13 mouse cellular contexts compared by ENCODE assay signal in the genomic region with DNA sequence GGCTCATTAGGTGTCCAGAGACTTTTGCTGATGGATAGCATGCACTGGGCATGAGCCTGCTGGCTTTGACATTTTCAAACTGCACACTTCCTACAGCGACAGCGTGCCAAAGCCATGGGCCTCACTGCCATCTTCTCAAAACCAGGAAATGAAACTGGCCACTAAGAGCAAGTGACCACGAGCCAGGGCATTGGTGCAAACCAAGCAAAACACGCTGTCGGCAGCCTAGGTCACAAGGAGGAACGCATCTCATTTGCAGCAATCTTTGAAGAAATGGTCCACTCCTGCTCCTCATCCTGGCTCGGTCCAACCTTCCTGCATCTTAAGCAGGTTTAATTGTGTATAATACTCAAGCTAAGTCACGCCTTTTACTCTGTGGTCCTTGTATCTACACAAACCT. TPM values are rescaled to one million over a fixed set of nuclear protein-coding genes. Genes with fewer than 3 reads are reported as not detected.
DNase-seq lines count a peak whose midpoint lies in the region; ATAC-seq and TF ChIP-seq lines count a peak whose summit lies in the region.
"Had no signal": no experiment of that assay in that cellular context is flagged by ENCODE, and none has a peak within 500 bp of the region (broad histone marks: within the 10 kb centered on the region; RNA-seq: fewer than 3 reads in every experiment).

No protein-coding gene starts in this region.

- no peak for TF ChIP-seq CTCF in liver, adult 2 months (IDR thresholded peaks at IDR 0.05; ENCODE audit: low read depth, low read length)
- no peak for TF ChIP-seq CTCF in CH12.LX (conservative IDR thresholded peaks at IDR 0.05 in 1 of 2, IDR thresholded peaks at IDR 0.05 in 1 of 2; ENCODE audit: low read depth in 2 of 2, low read length in 2 of 2)

- no peaks in the 10 kb centered on the region for H3K36me3 ChIP-seq in liver, adult 2 months (ENCODE audit: control insufficient read depth, insufficient read depth, low read length)
- H3K36me3 ChIP-seq in CH12.LX (replicated peaks in 1 of 2; ENCODE audit: control insufficient read depth in 1 of 2, insufficient read depth in 1 of 2, low read length in 1 of 2), result peaks cover 0 to 25% of the 10 kb centered on the region in 2 experiments
- H3K36me3 ChIP-seq: neural tube, embryonic 15.5 days had no signal

- no peaks in the 10 kb centered on the region for H3K9me3 ChIP-seq in CH12.LX (replicated peaks; ENCODE audit: low read length)
- H3K9me3 ChIP-seq: limb, embryonic 12.5 days; neural tube, embryonic 15.5 days had no signal

- H3K4me1 ChIP-seq in liver, adult 2 months (ENCODE audit: control insufficient read depth, insufficient read depth, low read length), result no peaks in the 10 kb centered on the region
- peaks cover 48 to 100% of the 10 kb centered on the region in 2 experiments for H3K4me1 ChIP-seq in CH12.LX (ENCODE audit: control insufficient read depth in 1 of 2, insufficient read depth in 2 of 2)
- H3K4me1 ChIP-seq: neural tube, embryonic 15.5 days had no signal

- in situ Hi-C loops in CH12.LX (cut with MboI; ENCODE audit: low pct_ligation_motif_present, low pct_unique_long_range_greater_than_20kb, low sequenced_read_pairs), result no loop called here

- peak; percentile 32 for DNase-seq in liver, adult 2 months (ENCODE audit: extremely low read depth, low read depth, low spot score)
- no peak for DNase-seq in liver
- peak; percentile 77 for DNase-seq in CH12.LX (ENCODE audit: extremely low read depth)
- DNase-seq in urinary bladder, postnatal 25 days (ENCODE audit: low spot score), result no peak
- DNase-seq in gastrocnemius, postnatal 4 days (ENCODE audit: low spot score in 2 of 2), result no peak
- DNase-seq in heart, adult 8-10 months (ENCODE audit: low spot score), result no peak
- DNase-seq: cerebellum, postnatal 10 days had no signal

- no peak overlapping the region for H3K4me3 ChIP-seq in liver, adult 2 months (ENCODE audit: insufficient read depth, low read depth, low read length)
- no peak overlapping the region for H3K4me3 ChIP-seq in CH12.LX (replicated peaks in 1 of 3; ENCODE audit: low read depth in 2 of 3, low read length in 2 of 3, poor library complexity in 1 of 3)
- H3K4me3 ChIP-seq: limb, embryonic 12.5 days; neural tube, embryonic 15.5 days had no signal

- no peak overlapping the region for H3K9ac ChIP-seq in liver, adult 2 months (ENCODE audit: low read depth, low read length)
- H3K9ac ChIP-seq in CH12.LX (ENCODE audit: insufficient read depth, low read depth), result peak overlapping the region; percentile 63
- H3K9ac ChIP-seq: limb, embryonic 12.5 days; neural tube, embryonic 15.5 days had no signal

- peak; percentile 82 for TF ChIP-seq EP300 in CH12.LX (IDR thresholded peaks at IDR 0.05; ENCODE audit: low read length)

- WGBS in liver, adult 2 months, result 82% methylated on average over 8 of the region's 8 CpGs

- dilution Hi-C loops in CH12.LX (cut with MboI; ENCODE audit: extremely low pct_ligation_motif_present, extremely low pct_unique_long_range_greater_than_20kb, low sequenced_read_pairs), result no loop called here

- no peak for TF ChIP-seq POLR2A in liver, adult 2 months (IDR thresholded peaks at IDR 0.05; ENCODE audit: extremely low read depth, insufficient read depth, low read length)
- TF ChIP-seq POLR2A in CH12.LX (IDR thresholded peaks at IDR 0.05; ENCODE audit: low read depth, low read length), result peak; percentile 45; the same call in 1 of the 2 replicates

- H3K79me2 ChIP-seq in liver, adult 2 months (ENCODE audit: control insufficient read depth, insufficient read depth, low read length), result peaks cover 5% of the 10 kb centered on the region; the same call in 1 of the 2 replicates
- H3K79me2 ChIP-seq in CH12.LX (replicated peaks; ENCODE audit: control insufficient read depth, extremely low read depth, insufficient read depth, poor library complexity, severe bottlenecking), result peaks cover 67% of the 10 kb centered on the region

- ATAC-seq in granulocyte monocyte progenitor cell, adult 5-6 weeks (replicated peaks; ENCODE audit: poor library complexity, severe bottlenecking), result peak; percentile 81
- peak; percentile 90 for ATAC-seq in monocyte, adult 5-6 weeks (replicated peaks; ENCODE audit: insufficient number of reproducible peaks, low FRiP score, low TSS enrichment, poor library complexity, severe bottlenecking)

- no peaks in the 10 kb centered on the region for H3K27me3 ChIP-seq in liver, adult 2 months (ENCODE audit: control insufficient read depth, insufficient read depth, low read length)
- no peaks in the 10 kb centered on the region for H3K27me3 ChIP-seq in CH12.LX (replicated peaks)
- H3K27me3 ChIP-seq: limb, embryonic 12.5 days; neural tube, embryonic 15.5 days had no signal

- TF ChIP-seq RAD21 in CH12.LX (IDR thresholded peaks at IDR 0.05; ENCODE audit: low read depth, low read length), result no peak

- no peak overlapping the region for H3K27ac ChIP-seq in liver, adult 2 months (replicated peaks; ENCODE audit: insufficient read depth, low read depth, low read length)
- peak overlapping the region; percentile 95 for H3K27ac ChIP-seq in CH12.LX (ENCODE audit: insufficient read depth, low read depth)
- H3K27ac ChIP-seq: limb, embryonic 12.5 days; neural tube, embryonic 15.5 days had no signal

- peak overlapping the region; percentile 90 for H3K4me2 ChIP-seq in CH12.LX (ENCODE audit: insufficient read depth, low read depth, poor library complexity, severe bottlenecking)
- H3K4me2 ChIP-seq: heart, embryonic 11.5 days; limb, embryonic 12.5 days; midbrain, embryonic 11.5 days; neural tube, embryonic 15.5 days had no signal

TF ChIP-seq in CH12.LX, 34 proteins besides CTCF, POLR2A, EP300 and RAD21 (continues in another document):
- TF ChIP-seq KAT2A (IDR thresholded peaks at IDR 0.05; ENCODE audit: insufficient replicate concordance, low read length) (no peak), BHLHE40 (IDR thresholded peaks at IDR 0.05; ENCODE audit: low read depth, low read length) (peak; percentile 92), NELFE (IDR thresholded peaks at IDR 0.05; ENCODE audit: low read depth, low read length) (peak; percentile 61; the same call in 1 of the 2 replicates), POLR2AphosphoS2 (IDR thresholded peaks at IDR 0.05; ENCODE audit: low read depth, low read length) (no peak), TBP (conservative IDR thresholded peaks at IDR 0.05; ENCODE audit: low read depth, low read length) (0 out of 2 replicates have a peak, but pooled peaks have one; percentile 21), E2F4 (IDR thresholded peaks at IDR 0.05; ENCODE audit: insufficient replicate concordance, low read depth, low read length) (no peak), ZC3H11A (IDR thresholded peaks at IDR 0.05; ENCODE audit: low read depth, low read length) (no peak), MAZ (IDR thresholded peaks at IDR 0.05; ENCODE audit: low read depth, low read length) (no peak), USF2 (conservative IDR thresholded peaks at IDR 0.05; ENCODE audit: low read depth, low read length) (no peak), TCF12 (IDR thresholded peaks at IDR 0.05; ENCODE audit: low read depth, low read length) (peak; percentile 79), SMC3 (IDR thresholded peaks at IDR 0.05; ENCODE audit: low read depth, low read length) (no peak), USF1 (IDR thresholded peaks at IDR 0.05; ENCODE audit: low read depth, low read length) (no peak), ELF1 (IDR thresholded peaks at IDR 0.05; ENCODE audit: low read depth, low read length) (peak; percentile 80), JUN (IDR thresholded peaks at IDR 0.05; ENCODE audit: insufficient read depth, low read depth, low read length) (no peak), UBTF (IDR thresholded peaks at IDR 0.05; ENCODE audit: low read depth, low read length) (no peak), PAX5 (IDR thresholded peaks at IDR 0.05; ENCODE audit: low read length) (no peak), MYC (IDR thresholded peaks at IDR 0.05; ENCODE audit: low read depth, low read length) (peak; percentile 94), RCOR1 (conservative IDR thresholded peaks at IDR 0.05; ENCODE audit: low read depth, low read length) (no peak), ZMIZ1 (IDR thresholded peaks at IDR 0.05; ENCODE audit: low read depth, low read length) (peak; percentile 17; the same call in 1 of the 2 replicates), IRF4 (IDR thresholded peaks at IDR 0.05; ENCODE audit: low read depth, low read length) (peak; percentile 90), MXI1 (IDR thresholded peaks at IDR 0.05; ENCODE audit: low read depth, low read length) (peak; percentile 72), CHD1 (IDR thresholded peaks at IDR 0.05; ENCODE audit: low read depth, low read length) (no peak), GABPA (IDR thresholded peaks at IDR 0.05; ENCODE audit: insufficient replicate concordance, low read depth, low read length) (no peak), JUND (conservative IDR thresholded peaks at IDR 0.05; ENCODE audit: low read depth, low read length) (no peak), ZNF384 (IDR thresholded peaks at IDR 0.05; ENCODE audit: low read depth, low read length) (no peak), MEF2A (IDR thresholded peaks at IDR 0.05; ENCODE audit: borderline replicate concordance, low read depth, low read length) (peak; percentile 69; the same call in 1 of the 2 replicates), NRF1 (IDR thresholded peaks at IDR 0.05; ENCODE audit: low read depth, low read length) (no peak), MAFK (IDR thresholded peaks at IDR 0.05; ENCODE audit: insufficient replicate concordance, low read length) (0 out of 2 replicates have a peak, but pooled peaks have one; percentile 14), SIN3A (IDR thresholded peaks at IDR 0.05; ENCODE audit: low read length) (peak; percentile 79; the same call in 1 of the 2 replicates), MAX (IDR thresholded peaks at IDR 0.05; ENCODE audit: low read length) (peak; percentile 90), ZKSCAN1 (IDR thresholded peaks at IDR 0.05; ENCODE audit: borderline replicate concordance, low read depth, low read length) (no peak), CHD2 (IDR thresholded peaks at IDR 0.05; ENCODE audit: low read length) (no peak), ETS1 (conservative IDR thresholded peaks at IDR 0.05; ENCODE audit: low read depth, low read length) (peak; percentile 69)

RNA-seq across cellular contexts. Expression of a gene that starts 41.8 kb away (rescaled TPM):
- total RNA-seq in liver, adult 2 months (2014; rRNA removed), result 3.0 and 4.2 TPM in 2 replicates
- polyA plus RNA-seq in liver, adult 2 months (2012; rRNA removed), result 1.1 and 1.6 TPM in 2 replicates
- 20.8 and 23.3 TPM in 2 replicates for total RNA-seq in CH12.LX (2012; rRNA removed)
- total RNA-seq in CH12.LX (2014; rRNA removed), result 29.3 TPM in 2 replicates
- 20.3 and 20.6 TPM in 2 replicates for polyA plus RNA-seq in CH12.LX (2012; ENCODE audit: insufficient read length, low read depth)
- total RNA-seq in granulocyte monocyte progenitor cell, adult 5-6 weeks (2014; fragmentation: Nextera tagmentation), result 63.4 and 68.3 TPM in 2 replicates
- 106 and 109 TPM in 2 replicates for total RNA-seq in granulocyte monocyte progenitor cell, adult 5-6 weeks (2017)
- total RNA-seq in monocyte, adult 5-6 weeks (2017), result 94.4 to 137 TPM (median 98.0 TPM) in 3 replicates
- 10 to 100 TPM; 22.3 to 27.9 TPM for total RNA-seq in gastrocnemius, postnatal 4 days (2021)
- total RNA-seq in heart, adult 8-10 months (2022), result 10 to 100 TPM; 18.5 to 30.7 (median 20.8) TPM

Comparison
In these comparisons a context has a peak if more than half of its experiments do, and no peak if none do; other contexts are left out.
1. DNase-seq: peak in liver, adult 2 months (single experiment) and CH12.LX (single experiment); none in liver (single experiment), urinary bladder, postnatal 25 days (single experiment), gastrocnemius, postnatal 4 days (0 of 2) and heart, adult 8-10 months (single experiment).